Mouse (Mus musculus) layer of hippocampus, adult 2 months (tissue): ENCODE data around the gene Stk19. TPM values are rescaled to one million over a fixed set of nuclear protein-coding genes. Genes with fewer than 3 reads are reported as not detected.

ENCODE experiments used
- DNase-seq, 2 experiments: peaks; one replicate each; pipeline ENCODE4 v3.0.0; 2022; ENCODE audit warnings: low spot score in 2 of 2
- H3K27ac ChIP-seq: fragments of 200-600 bp; 2 replicates; pipeline ENCODE4 v1.8.1; 2022
- H3K4me3 ChIP-seq: fragments of 200-600 bp; 2 replicates; pipeline ENCODE4 v1.8.1; 2022; ENCODE audit warnings: mild to moderate bottlenecking
- CTCF ChIP-seq: fragments of 200-600 bp; conservative IDR thresholded peaks from 2 replicates; pipeline ENCODE4 v1.8.1; 2022; ENCODE audit warnings: antibody characterized with exemption, mild to moderate bottlenecking, moderate library complexity
- long read RNA-seq, 2 experiments: library from polyadenylated mRNA; stranded (forward); transcript quantifications; one replicate each; pipeline ENCODE4 v2.0.0; 2021; ENCODE audit warnings: borderline mapping rate in 2 of 2
- total RNA-seq, 2 experiments: library from RNA; stranded (reverse); gene quantifications; 2 replicates each; pipeline ENCODE4 v1.2.3; 2021

The Stk19 gene
- 10 to 100 TPM; 55.5 to 61.3 TPM for total RNA-seq
- long read RNA-seq, experiment 1, transcript Stk19-201 (7 exons, 1,120 nt), result major isoform, 7 of 25 reads
- long read RNA-seq, experiment 1, partial matches to known transcripts, result 10 of 25 reads
- long read RNA-seq, experiment 1, other reads (novel, unspliced or antisense), result 8 of 25 reads
- long read RNA-seq, experiment 2, transcript Stk19-201 (7 exons, 1,120 nt), result major isoform, 17 of 27 reads
- long read RNA-seq, experiment 2, partial matches to known transcripts, result 5 of 27 reads
- long read RNA-seq, experiment 2, other reads (novel, unspliced or antisense), result 5 of 27 reads

GRCm38 (mm10) chr17:34836856-34837221 lies at the start of gene Stk19, which contains the start of gene Dxo:
TSS of gene Stk19 (minus strand) at chr17:34836945.
TSS of gene Dxo (plus strand) at chr17:34837019.
- H3K4me3 ChIP-seq, result peak within 1 kb of the TSS; percentile 59
- peak within 1 kb of the TSS; percentile 88 for H3K27ac ChIP-seq
- TF ChIP-seq CTCF, result no peak
- peak; percentile 96 to 97 for DNase-seq

- Histone ChIP-seq H3K4me3 (no peak overlapping the region), H3K27ac (no peak overlapping the region)
- no peak for TF ChIP-seq CTCF
- DNase-seq, result no peak
Measured at GRCm38 (mm10) chr17:34885615-34886014, 48.9 kb upstream of the Stk19 start.

GRCm38 (mm10) chr17:34884704-34885103 lies 48.0 kb upstream of the Stk19 start:
- DNase-seq, result no peak
- Histone ChIP-seq H3K27ac (no peak overlapping the region), H3K4me3 (no peak overlapping the region)
- TF ChIP-seq CTCF, result no peak

- DNase-seq, result no peak
- no peak overlapping the region for H3K27ac ChIP-seq
- no peak overlapping the region for H3K4me3 ChIP-seq
- peak; percentile 34 for TF ChIP-seq CTCF
Measured at GRCm38 (mm10) chr17:34883332-34883731, 46.6 kb upstream of the Stk19 start.

GRCm38 (mm10) chr17:34881683-34882310 lies 45.1 kb upstream of the Stk19 start, which contains the start of gene Gm20547:
TSS of gene Gm20547 (minus strand) at chr17:34882042.
- TF ChIP-seq CTCF, result no peak
- DNase-seq, result no peak
- H3K4me3 ChIP-seq, result no peak within 1 kb of the TSS
- H3K27ac ChIP-seq, result no peak within 1 kb of the TSS

GRCm38 (mm10) chr17:34881166-34881565 lies 44.4 kb upstream of the Stk19 start:
- Histone ChIP-seq H3K27ac (no peak overlapping the region), H3K4me3 (no peak overlapping the region)
- TF ChIP-seq CTCF, result no peak
- DNase-seq, result no peak

GRCm38 (mm10) chr17:34879336-34879879 lies 42.7 kb upstream of the Stk19 start, which contains the start of gene Zbtb12:
TSS of gene Zbtb12 (plus strand) at chr17:34879483.
- H3K27ac ChIP-seq, result no peak within 1 kb of the TSS
- H3K4me3 ChIP-seq, result no peak within 1 kb of the TSS
- TF ChIP-seq CTCF, result no peak
- no peak for DNase-seq

- no peak for TF ChIP-seq CTCF
Measured at GRCm38 (mm10) chr17:34874321-34874720, 37.6 kb upstream of the Stk19 start.

GRCm38 (mm10) chr17:34865981-34866380 lies 29.2 kb upstream of the Stk19 start:
- Histone ChIP-seq H3K27ac (no peak overlapping the region), H3K4me3 (no peak overlapping the region)
- no peak for DNase-seq
- TF ChIP-seq CTCF, result no peak

More at GRCm38 (mm10) chr17:34874321-34874720, 37.6 kb upstream of the Stk19 start:
- H3K4me3 ChIP-seq, result no peak overlapping the region
- DNase-seq, result no peak
- H3K27ac ChIP-seq, result no peak overlapping the region

- H3K4me3 ChIP-seq, result no peak within 1 kb of the TSS
- H3K27ac ChIP-seq, result no peak within 1 kb of the TSS
- no peak for TF ChIP-seq CTCF
- DNase-seq, result no peak
Measured at GRCm38 (mm10) chr17:34862416-34863081, 25.8 kb upstream of the Stk19 start, which contains the start of gene Cfb. TSS of gene Cfb (minus strand) at chr17:34862518.

- no peak for DNase-seq
- Histone ChIP-seq H3K4me3 (no peak overlapping the region), H3K27ac (no peak overlapping the region)
- TF ChIP-seq CTCF, result no peak
Measured at GRCm38 (mm10) chr17:34861704-34862415, 25.1 kb upstream of the Stk19 start.

- Histone ChIP-seq H3K4me3 (no peak overlapping the region), H3K27ac (no peak overlapping the region)
- DNase-seq, result no peak
- TF ChIP-seq CTCF, result no peak
Measured at GRCm38 (mm10) chr17:34860514-34860913, 23.8 kb upstream of the Stk19 start.
